Mouse (Mus musculus): ENCODE results near the gene C1qb. TPM values are rescaled to one million over a fixed set of nuclear protein-coding genes. Genes with fewer than 3 reads are reported as not detected.
A peak's percentile ranks its signal among the peaks of the same experiment; 100 is the strongest.

Gene C1qb
- total RNA-seq, 2 experiments from 2014 or later: 43.5 to 77.2 TPM

GRCm38 (mm10) chr4:136894821-136895220 is 8.8 kb upstream of the C1qb start:
- no peak for DNase-seq

- DNase-seq: peak; percentile 24 to 35
Measured at GRCm38 (mm10) chr4:136893691-136894543, 7.9 kb upstream of the C1qb start.

GRCm38 (mm10) chr4:136892811-136893210 is 6.8 kb upstream of the C1qb start, which contains the start of gene C1qc:
C1qc (minus strand) TSS chr4:136893065.
- DNase-seq: peak in 1 of 2 experiments; percentile 25

GRCm38 (mm10) chr4:136892371-136892770 is 6.4 kb upstream of the C1qb start:
- no peak for DNase-seq

- DNase-seq: no peak
Measured at GRCm38 (mm10) chr4:136891115-136891514, 5.1 kb upstream of the C1qb start.

- no peak for DNase-seq
Measured at GRCm38 (mm10) chr4:136889981-136890380, 4.0 kb upstream of the C1qb start.

GRCm38 (mm10) chr4:136887714-136888113 is 1.7 kb upstream of the C1qb start:
- DNase-seq: no peak

GRCm38 (mm10) chr4:136878601-136879000 is 7.4 kb downstream of the C1qb start:
- peak; percentile 11 to 41 for DNase-seq

- DNase-seq: no peak
Measured at GRCm38 (mm10) chr4:136878171-136878570, 7.8 kb downstream of the C1qb start.

- DNase-seq: peak; percentile 52 to 70
Measured at GRCm38 (mm10) chr4:136876971-136877370, 9.0 kb downstream of the C1qb start.

GRCm38 (mm10) chr4:136875012-136875411 is 11.0 kb downstream of the C1qb start:
- no peak for DNase-seq

GRCm38 (mm10) chr4:136868371-136868770 is 17.6 kb downstream of the C1qb start:
- no peak for DNase-seq

- DNase-seq: no peak
Measured at GRCm38 (mm10) chr4:136867690-136868345, 18.2 kb downstream of the C1qb start.

- DNase-seq: no peak
Measured at GRCm38 (mm10) chr4:136865531-136865930, 20.5 kb downstream of the C1qb start.

GRCm38 (mm10) chr4:136864751-136865470 is 21.1 kb downstream of the C1qb start:
- no peak for DNase-seq

GRCm38 (mm10) chr4:136863517-136863916 is 22.5 kb downstream of the C1qb start:
- no peak for DNase-seq

GRCm38 (mm10) chr4:136862411-136862810 is 23.6 kb downstream of the C1qb start:
- DNase-seq: no peak

GRCm38 (mm10) chr4:136861806-136862205 is 24.2 kb downstream of the C1qb start:
- no peak for DNase-seq

- DNase-seq: no peak
Measured at GRCm38 (mm10) chr4:136860022-136860421, 26.0 kb downstream of the C1qb start.

GRCm38 (mm10) chr4:136855081-136855480 is 30.9 kb downstream of the C1qb start:
- DNase-seq: peak; percentile 30 to 37

GRCm38 (mm10) chr4:136852989-136853388 is 33.0 kb downstream of the C1qb start:
- DNase-seq: no peak

GRCm38 (mm10) chr4:136852119-136852518 is 33.9 kb downstream of the C1qb start:
- no peak for DNase-seq

- DNase-seq: no peak
Measured at GRCm38 (mm10) chr4:136848565-136848964, 37.4 kb downstream of the C1qb start.
